Mouse (Mus musculus) heart, postnatal 36 days (tissue): ENCODE measurements around the gene Arrdc1. TPM values are rescaled to one million over a fixed set of nuclear protein-coding genes. Genes with fewer than 3 reads are reported as not detected.

Experiments
- DNase-seq, 2 experiments: peaks; one replicate each; pipeline ENCODE4 v3.0.0; 2021 to 2022
- intact Hi-C: fragments of 180-260 bp; cut with DNase I; formaldehyde crosslinking; loops from one replicate; pipeline ENCODE4 v1.15.1; 2025
- total RNA-seq, 2 experiments: library from RNA; stranded (reverse); gene quantifications; 2 replicates each; pipeline ENCODE4 v1.2.3; 2021

Gene Arrdc1
- total RNA-seq, 2 experiments from 2014 or later = 4.6 to 7.1 TPM

- DNase-seq = no peak
- intact Hi-C loops = no loop called here
These were observed 8.6 kb downstream of the Arrdc1 start for GRCm38 (mm10) chr2:24926345-24926964.

- intact Hi-C loops = no loop called here
These were observed 9.8 kb downstream of the Arrdc1 start for GRCm38 (mm10) chr2:24925284-24925683.

GRCm38 (mm10) chr2:24923561-24923960 lies 11.5 kb downstream of the Arrdc1 start:
- no peak for DNase-seq
- intact Hi-C loops = loop anchor here (2.0 kb wide), 1 partner anchor 25 kb away; the partner anchor contains the start of gene Zmynd19

More at GRCm38 (mm10) chr2:24925284-24925683, 9.8 kb downstream of the Arrdc1 start:
- DNase-seq = no peak

GRCm38 (mm10) chr2:24919839-24920175 lies 15.2 kb downstream of the Arrdc1 start:
- intact Hi-C loops = loop anchor here (5.0 kb wide), 1 partner anchor 68 kb away; no protein-coding TSS in a partner anchor
- DNase-seq = no peak

- intact Hi-C loops = loop anchor here (5.0 kb wide), 1 partner anchor 67 kb away; no protein-coding TSS in a partner anchor
- DNase-seq = peak; percentile 95
These were observed 15.9 kb downstream of the Arrdc1 start, which contains the start of gene Ehmt1 for GRCm38 (mm10) chr2:24918930-24919838. Gene Ehmt1, minus strand, starts transcription at chr2:24919614.

GRCm38 (mm10) chr2:24914762-24915161 lies 20.3 kb downstream of the Arrdc1 start:
- intact Hi-C loops = loop anchor here (5.0 kb wide), 1 partner anchor 62 kb away; no protein-coding TSS in a partner anchor
- DNase-seq = no peak

GRCm38 (mm10) chr2:24912589-24912988 lies 22.5 kb downstream of the Arrdc1 start:
- intact Hi-C loops = no loop called here
- DNase-seq = no peak

GRCm38 (mm10) chr2:24912189-24912588 lies 22.9 kb downstream of the Arrdc1 start:
- intact Hi-C loops = no loop called here
- DNase-seq = no peak

- intact Hi-C loops = no loop called here
- DNase-seq = no peak
These were observed 24.6 kb downstream of the Arrdc1 start for GRCm38 (mm10) chr2:24910481-24910880.

- intact Hi-C loops = loop anchor here (2.0 kb wide), 1 partner anchor 15 kb away; no protein-coding TSS in a partner anchor
- no peak for DNase-seq
These were observed 29.3 kb downstream of the Arrdc1 start for GRCm38 (mm10) chr2:24905653-24906155.

- intact Hi-C loops = loop anchor here (5.0 kb wide), 1 partner anchor 53 kb away; no protein-coding TSS in a partner anchor
- DNase-seq = no peak
These were observed 30.0 kb downstream of the Arrdc1 start for GRCm38 (mm10) chr2:24904823-24905652.

- intact Hi-C loops = loop anchor here (5.0 kb wide), 1 partner anchor 51 kb away; no protein-coding TSS in a partner anchor
- DNase-seq = no peak
These were observed 32.1 kb downstream of the Arrdc1 start for GRCm38 (mm10) chr2:24902999-24903398.

GRCm38 (mm10) chr2:24901055-24901454 lies 34.0 kb downstream of the Arrdc1 start:
- intact Hi-C loops = loop anchor here (5.0 kb wide), 1 partner anchor 49 kb away; no protein-coding TSS in a partner anchor
- DNase-seq = no peak

GRCm38 (mm10) chr2:24899292-24899691 lies 35.8 kb downstream of the Arrdc1 start:
- DNase-seq = no peak

GRCm38 (mm10) chr2:24896761-24897160 lies 38.3 kb downstream of the Arrdc1 start:
- intact Hi-C loops = no loop called here
- no peak for DNase-seq

More at GRCm38 (mm10) chr2:24899292-24899691, 35.8 kb downstream of the Arrdc1 start:
- intact Hi-C loops = no loop called here

- intact Hi-C loops = no loop called here
- no peak for DNase-seq
These were observed 40.8 kb downstream of the Arrdc1 start for GRCm38 (mm10) chr2:24894211-24894610.

- DNase-seq = no peak
- intact Hi-C loops = no loop called here
These were observed 42.7 kb downstream of the Arrdc1 start for GRCm38 (mm10) chr2:24892318-24892717.

- no peak for DNase-seq
- intact Hi-C loops = loop anchor here (2.0 kb wide), 1 partner anchor 16 kb away; no protein-coding TSS in a partner anchor
These were observed 44.3 kb downstream of the Arrdc1 start for GRCm38 (mm10) chr2:24890541-24891447.

- DNase-seq = no peak
- intact Hi-C loops = no loop called here
These were observed 46.2 kb downstream of the Arrdc1 start for GRCm38 (mm10) chr2:24888895-24889294.
